Mouse (Mus musculus) ES-E14 (cell line): ENCODE measurements around the gene Gpm6b. TPM values are rescaled to one million over a fixed set of nuclear protein-coding genes. Genes with fewer than 3 reads are reported as not detected.

ENCODE experiments used
- DNase-seq: peaks from one replicate; pipeline ENCODE4 v3.0.0-alpha.2; 2013; ENCODE audit warnings: low read depth, low spot score
- H3K27ac ChIP-seq: 2 replicates; pipeline ENCODE4 v1.5.1; 2012; ENCODE audit warnings: low read depth, mild to moderate bottlenecking, low read length, moderate library complexity, mixed read lengths; ENCODE audit not compliant: poor library complexity, insufficient read depth, severe bottlenecking
- H3K36me3 ChIP-seq: 2 replicates; pipeline ENCODE4 v1.6.1; 2012; ENCODE audit warnings: mild to moderate bottlenecking, low read length, moderate library complexity, mixed read lengths; ENCODE audit not compliant: control insufficient read depth, poor library complexity, insufficient read depth, severe bottlenecking
- H3K4me1 ChIP-seq, 2 experiments: fragments of 150-350 bp in 1 of 2; sonication (generic) in 1 of 2; 2 replicates each; pipeline ENCODE4 v1.6.1; 2012; ENCODE audit warnings: low read length in 2 of 2, mild to moderate bottlenecking in 1 of 2, mixed read lengths in 1 of 2; ENCODE audit not compliant: control insufficient read depth in 2 of 2, insufficient read depth in 2 of 2, poor library complexity in 1 of 2
- H3K4me3 ChIP-seq, 2 experiments: fragments of 150-350 bp in 1 of 2; sonication (generic) in 1 of 2; 2 replicates each; pipeline ENCODE4 v1.5.1; 2012; ENCODE audit warnings: low read length in 2 of 2, low read depth in 1 of 2, mild to moderate bottlenecking in 1 of 2, mixed read lengths in 1 of 2; ENCODE audit not compliant: insufficient read depth in 1 of 2, poor library complexity in 1 of 2, severe bottlenecking in 1 of 2
- H3K9ac ChIP-seq: 2 replicates; pipeline ENCODE4 v1.6.1; 2012; ENCODE audit warnings: low read depth, mild to moderate bottlenecking, low read length, mixed read lengths; ENCODE audit not compliant: poor library complexity, insufficient read depth, severe bottlenecking
- H3K9me3 ChIP-seq: fragments of 150-350 bp; sonication (generic); 2 replicates; pipeline ENCODE4 v1.6.1; 2012; ENCODE audit warnings: low read depth, mild to moderate bottlenecking, low read length; ENCODE audit not compliant: control insufficient read depth, insufficient read depth
- CHD2 ChIP-seq: IDR thresholded peaks from 2 replicates; pipeline ENCODE4 v1.6.1; 2014; ENCODE audit warnings: mild to moderate bottlenecking, low read depth, low read length, inconsistent platforms
- HCFC1 ChIP-seq: IDR thresholded peaks from 2 replicates; pipeline ENCODE4 v1.6.1; 2012; ENCODE audit warnings: low read length, inconsistent platforms, borderline replicate concordance; ENCODE audit not compliant: insufficient read depth
- MAFK ChIP-seq: IDR thresholded peaks from 2 replicates; pipeline ENCODE4 v1.6.1; 2014; ENCODE audit warnings: mild to moderate bottlenecking, low read depth, low read length, inconsistent platforms; ENCODE audit not compliant: insufficient read depth
- ZC3H11A ChIP-seq: IDR thresholded peaks from 2 replicates; pipeline ENCODE4 v1.6.1; 2012; ENCODE audit warnings: low read depth, mild to moderate bottlenecking, inconsistent platforms, low read length, borderline replicate concordance
- ZNF384 ChIP-seq: IDR thresholded peaks from 2 replicates; pipeline ENCODE4 v1.6.1; 2012; ENCODE audit warnings: low read depth, low read length, inconsistent platforms
- in situ Hi-C, 2 experiments: fragments of 600-800 bp; cut with MboI; formaldehyde crosslinking; loops; one replicate each; pipeline ENCODE4 v1.15.1; 2025; ENCODE audit warnings: low sequenced_read_pairs in 2 of 2, inconsistent platforms in 1 of 2; ENCODE audit not compliant: unreplicated experiment in 2 of 2
- total RNA-seq: library from RNA; depleted of rRNA; stranded (reverse); fragments of 300-350 nt; gene quantifications from 2 replicates; pipeline ENCODE4 v1.2.3, GENCODE M21; 2012

Gene Gpm6b
- total RNA-seq, 1 experiment = 1.0 TPM

DNA sequence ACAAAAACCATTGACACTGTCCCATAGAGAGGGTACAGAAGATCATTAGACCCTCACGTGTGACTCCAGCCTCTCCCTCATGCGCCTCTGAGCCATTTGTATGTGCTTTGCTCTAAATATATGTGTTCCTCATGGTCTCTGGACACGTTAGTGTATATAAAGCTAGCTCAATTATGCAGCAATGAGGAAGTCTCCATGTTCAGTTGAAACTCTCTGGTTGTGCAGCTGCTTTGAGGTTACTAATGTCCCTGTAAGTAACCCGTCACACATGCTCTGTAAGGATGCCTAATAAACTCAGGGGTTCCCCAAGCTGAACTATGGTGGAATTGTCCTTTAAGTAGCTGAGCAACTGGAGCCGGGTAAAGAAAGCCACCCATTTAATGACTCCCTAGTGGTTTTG lies 88.9 kb downstream of the Gpm6b start:
- no peak overlapping the region for H3K27ac ChIP-seq
- no peaks in the 10 kb centered on the region for H3K36me3 ChIP-seq
- H3K9me3 ChIP-seq = no peaks in the 10 kb centered on the region
- in situ Hi-C loops = no loop called here
- no peak overlapping the region for H3K4me3 ChIP-seq
- TF ChIP-seq MAFK (no peak), ZC3H11A (no peak), CHD2 (no peak), HCFC1 (no peak), ZNF384 (no peak)
- no peak overlapping the region for H3K9ac ChIP-seq
- DNase-seq = no peak
- no peaks in the 10 kb centered on the region for H3K4me1 ChIP-seq

DNA sequence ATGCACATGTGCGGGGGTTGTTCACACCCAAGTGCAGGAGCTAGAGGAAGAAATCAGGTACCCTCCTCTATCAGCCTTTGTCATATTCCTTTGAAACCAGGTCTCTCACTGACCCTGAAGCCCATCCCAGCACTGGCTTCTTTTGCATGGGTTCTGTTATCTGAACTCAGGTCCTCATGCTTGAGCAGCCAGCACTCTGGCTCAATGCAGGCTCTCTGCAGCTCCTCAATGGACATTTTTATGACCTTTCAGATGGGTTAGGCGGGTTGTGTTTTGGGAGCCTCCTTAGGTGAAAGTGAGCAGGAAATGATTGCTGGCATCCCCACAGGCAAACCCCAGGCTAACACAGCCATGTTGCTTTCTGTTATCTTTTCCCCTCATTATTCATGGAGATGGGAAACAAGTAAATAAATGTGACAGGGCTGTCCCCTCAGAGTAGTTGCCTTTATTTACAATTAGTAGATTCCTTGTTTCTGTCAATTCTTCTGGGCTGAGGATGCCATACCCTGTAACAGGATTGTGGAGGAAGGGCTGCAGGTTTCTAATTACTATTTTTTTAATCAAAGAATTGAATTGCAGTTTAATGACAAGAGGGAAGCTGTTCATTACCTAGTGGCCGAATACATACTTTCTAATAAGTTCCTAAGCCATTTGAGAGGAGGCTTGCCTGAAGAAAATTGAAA lies 89.6 kb downstream of the Gpm6b start:
- in situ Hi-C loops = no loop called here
- Histone ChIP-seq H3K27ac (no peak overlapping the region), H3K9ac (no peak overlapping the region), H3K4me3 (no peak overlapping the region), H3K36me3 (no peaks in the 10 kb centered on the region), H3K9me3 (no peaks in the 10 kb centered on the region), H3K4me1 (no peaks in the 10 kb centered on the region)
- no peak for DNase-seq
- TF ChIP-seq MAFK = no peak
- TF ChIP-seq HCFC1 = no peak
- TF ChIP-seq ZC3H11A = no peak
- TF ChIP-seq ZNF384 = no peak
- TF ChIP-seq CHD2 = no peak

DNA sequence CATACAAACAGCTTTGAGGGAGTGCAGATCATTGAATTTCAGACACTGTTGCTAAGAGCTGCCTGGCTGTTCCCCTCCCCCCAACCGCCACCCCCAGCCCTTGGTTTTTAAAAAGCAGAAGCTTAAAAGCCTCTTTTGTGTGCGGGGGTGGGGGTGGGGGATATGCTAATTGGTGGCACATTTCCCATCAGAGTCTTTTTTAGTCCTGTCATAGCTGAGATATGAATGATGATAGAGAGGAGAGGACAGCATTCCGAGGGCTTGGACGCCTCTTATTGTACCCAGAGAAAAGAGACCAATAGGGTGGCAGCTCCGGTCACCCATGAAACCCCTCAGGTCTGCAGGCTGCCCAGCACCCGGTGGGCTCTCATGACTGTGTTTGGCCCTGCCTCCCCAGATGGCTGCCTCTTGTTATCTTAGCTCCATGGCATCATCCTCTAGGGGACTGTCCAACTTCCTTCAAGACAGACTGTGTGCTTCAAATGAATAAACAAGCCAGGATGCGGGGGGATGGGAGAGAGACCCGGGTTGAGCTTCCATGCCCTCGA lies 90.3 kb downstream of the Gpm6b start:
- TF ChIP-seq CHD2 (no peak), ZNF384 (no peak), HCFC1 (no peak), ZC3H11A (no peak), MAFK (no peak)
- Histone ChIP-seq H3K9ac (no peak overlapping the region), H3K4me1 (no peaks in the 10 kb centered on the region), H3K9me3 (no peaks in the 10 kb centered on the region), H3K4me3 (no peak overlapping the region), H3K36me3 (no peaks in the 10 kb centered on the region), H3K27ac (no peak overlapping the region)
- in situ Hi-C loops = no loop called here
- no peak for DNase-seq

DNA sequence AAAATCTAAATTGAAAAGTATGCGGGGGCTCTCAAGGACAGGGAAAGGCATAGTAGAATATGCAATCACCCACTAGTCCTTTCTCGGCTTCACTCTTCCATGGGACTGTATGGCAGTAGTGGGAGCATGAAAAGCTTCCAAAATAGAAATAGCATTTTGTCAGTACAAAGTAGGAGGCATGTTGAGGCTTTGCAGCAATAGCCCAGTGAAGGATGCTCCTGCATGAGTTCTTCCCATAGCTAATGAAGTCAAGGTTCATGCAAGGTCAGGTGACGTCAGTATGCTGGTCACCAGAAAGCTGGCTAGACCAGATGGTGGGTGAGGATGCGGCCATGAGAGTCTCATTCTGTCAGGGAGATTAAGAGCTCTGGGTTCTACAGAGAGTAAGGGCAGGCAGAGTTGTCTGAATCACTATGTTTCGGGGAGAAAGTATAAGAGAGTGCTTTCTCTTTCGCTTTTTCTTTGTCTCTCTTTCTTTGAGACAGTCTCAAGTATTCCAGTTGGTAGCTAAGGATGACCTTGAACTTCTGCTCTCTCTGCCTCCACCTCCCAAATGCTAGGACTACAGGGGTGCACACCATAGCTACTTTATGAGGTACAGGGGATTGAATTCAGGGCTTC lies 95.9 kb downstream of the Gpm6b start:
- no peaks in the 10 kb centered on the region for H3K4me1 ChIP-seq
- H3K9me3 ChIP-seq = no peaks in the 10 kb centered on the region
- no peak for DNase-seq
- H3K36me3 ChIP-seq = no peaks in the 10 kb centered on the region
- no peak overlapping the region for H3K9ac ChIP-seq
- no peak overlapping the region for H3K4me3 ChIP-seq
- no peak overlapping the region for H3K27ac ChIP-seq
- TF ChIP-seq CHD2 (no peak), ZC3H11A (no peak), MAFK (no peak), ZNF384 (no peak), HCFC1 (no peak)
- in situ Hi-C loops = no loop called here
